In the genomic region with DNA sequence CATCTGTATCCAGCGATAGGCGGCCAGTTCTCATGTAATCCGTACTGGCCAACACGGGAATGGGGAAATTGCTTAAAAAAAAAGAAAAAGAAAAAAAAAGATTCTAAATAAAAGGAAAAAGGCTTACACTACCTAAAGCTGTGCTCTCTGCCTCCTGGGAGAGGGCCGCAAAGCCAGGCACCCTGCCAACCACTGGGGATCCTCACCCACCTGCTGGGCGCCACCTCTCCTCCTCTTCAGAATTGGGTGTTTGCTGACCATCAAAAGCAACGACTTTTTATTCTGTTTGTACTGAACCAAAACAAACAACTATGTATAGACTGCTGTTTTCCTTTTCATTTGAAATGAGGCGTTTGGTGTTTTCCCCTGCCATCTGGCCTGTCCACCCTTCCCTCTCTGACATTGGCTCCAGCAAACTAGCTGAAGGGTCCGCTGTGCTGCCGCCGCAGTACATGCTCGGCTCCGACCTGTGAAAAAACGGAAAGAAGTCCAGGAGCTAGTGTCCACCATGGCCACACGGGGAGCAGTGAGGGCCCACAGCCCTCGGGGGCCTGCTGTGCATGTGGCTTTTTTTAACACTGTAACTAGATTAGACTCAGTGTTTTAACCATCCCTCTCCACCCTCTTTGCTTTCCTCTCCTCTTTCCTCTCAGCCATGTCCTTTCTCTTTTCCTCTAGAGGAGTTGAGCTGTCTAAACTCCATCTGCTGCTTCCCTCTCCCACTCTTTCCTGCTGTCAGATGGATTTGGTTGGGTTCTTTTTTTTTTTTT, we compare ENCODE assay signal across 16 mouse cellular contexts. TPM values are rescaled to one million over a fixed set of nuclear protein-coding genes. Genes with fewer than 3 reads are reported as not detected.
DNase-seq lines count a peak whose midpoint lies in the region; ATAC-seq and TF ChIP-seq lines count a peak whose summit lies in the region.
"Had no signal": no experiment of that assay in that cellular context is flagged by ENCODE, and none has a peak within 500 bp of the region (broad histone marks: within the 10 kb centered on the region; RNA-seq: fewer than 3 reads in every experiment).

No protein-coding gene starts in this region.

- no peak overlapping the region for H3K4me2 ChIP-seq in CH12.LX (ENCODE audit: insufficient read depth, low read depth, poor library complexity, severe bottlenecking)

- H3K4me3 ChIP-seq in CH12.LX (replicated peaks in 1 of 3; ENCODE audit: low read depth in 2 of 3, low read length in 2 of 3, poor library complexity in 1 of 3) = no peak overlapping the region
- no peak overlapping the region for H3K4me3 ChIP-seq in cortical plate, adult 2 months (ENCODE audit: insufficient read depth, low read length)
- no peak overlapping the region for H3K4me3 ChIP-seq in midbrain, embryonic 10.5 days
- H3K4me3 ChIP-seq: megakaryocyte, embryonic 14.5 days had no signal

- no peaks in the 10 kb centered on the region for H3K27me3 ChIP-seq in CH12.LX (replicated peaks)
- H3K27me3 ChIP-seq in midbrain, embryonic 10.5 days (ENCODE audit: low read depth, poor library complexity, severe bottlenecking) = peaks cover 31% of the 10 kb centered on the region
- H3K27me3 ChIP-seq: megakaryocyte, embryonic 14.5 days had no signal

- no peak overlapping the region for H3K9ac ChIP-seq in CH12.LX (ENCODE audit: insufficient read depth, low read depth)
- H3K9ac ChIP-seq: liver, postnatal 0 days had no signal

- 87% methylated on average over 16 of the region's 16 CpGs for WGBS in midbrain, embryonic 10.5 days

- in situ Hi-C loops in CH12.LX (cut with MboI; ENCODE audit: low pct_ligation_motif_present, low pct_unique_long_range_greater_than_20kb, low sequenced_read_pairs) = loop anchor here (25.0 kb wide), 1 partner anchor 340 kb away; the partner anchor contains the start of gene Tmem98

- H3K9me3 ChIP-seq in CH12.LX (replicated peaks; ENCODE audit: low read length) = peaks cover 3% of the 10 kb centered on the region
- H3K9me3 ChIP-seq in midbrain, embryonic 10.5 days (replicated peaks) = no peaks in the 10 kb centered on the region
- H3K9me3 ChIP-seq: megakaryocyte, embryonic 14.5 days had no signal

- peaks cover 2 to 22% of the 10 kb centered on the region in 2 experiments; a peak in 2 of 4 replicates for H3K4me1 ChIP-seq in CH12.LX (ENCODE audit: control insufficient read depth in 1 of 2, insufficient read depth in 2 of 2)
- peaks cover 5% of the 10 kb centered on the region for H3K4me1 ChIP-seq in cortical plate, adult 2 months (ENCODE audit: control insufficient read depth, insufficient read depth, low read length)
- H3K4me1 ChIP-seq in midbrain, embryonic 10.5 days = peaks cover 9% of the 10 kb centered on the region

- TF ChIP-seq EP300 in CH12.LX (IDR thresholded peaks at IDR 0.05; ENCODE audit: low read length) = no peak

- peak; percentile 52 for DNase-seq in cerebellum, adult 9-10 months
- DNase-seq in cerebellum, adult 11 months = no peak
- peak; percentile 60 for DNase-seq in layer of hippocampus, adult 9-11 months
- no peak for DNase-seq in layer of hippocampus, adult 8-10 months (ENCODE audit: low spot score in 2 of 2)
- no peak for DNase-seq in CH12.LX (ENCODE audit: extremely low read depth)
- no peak for DNase-seq in midbrain, embryonic 10.5 days (ENCODE audit: low spot score)
- DNase-seq: adrenal gland, adult 8-10 months; gastrocnemius, postnatal 10 days; heart, adult 18-20 months; liver; liver, postnatal 0 days; lung, postnatal 14 days had no signal

- H3K27ac ChIP-seq in CH12.LX (ENCODE audit: insufficient read depth, low read depth) = no peak overlapping the region
- H3K27ac ChIP-seq in cortical plate, adult 2 months (ENCODE audit: insufficient read depth, low read length) = peak overlapping the region; percentile 57
- no peak overlapping the region for H3K27ac ChIP-seq in midbrain, embryonic 10.5 days (replicated peaks)

- no peaks in the 10 kb centered on the region for H3K79me2 ChIP-seq in CH12.LX (replicated peaks; ENCODE audit: control insufficient read depth, extremely low read depth, insufficient read depth, poor library complexity, severe bottlenecking)

- TF ChIP-seq RAD21 in CH12.LX (IDR thresholded peaks at IDR 0.05; ENCODE audit: low read depth, low read length) = no peak

- peaks cover 49 to 80% of the 10 kb centered on the region in 2 experiments for H3K36me3 ChIP-seq in CH12.LX (replicated peaks in 1 of 2; ENCODE audit: control insufficient read depth in 1 of 2, insufficient read depth in 1 of 2, low read length in 1 of 2)
- H3K36me3 ChIP-seq in midbrain, embryonic 10.5 days = peaks cover 74% of the 10 kb centered on the region

- no peak for TF ChIP-seq POLR2A in CH12.LX (IDR thresholded peaks at IDR 0.05; ENCODE audit: low read depth, low read length)
- TF ChIP-seq POLR2A in cortical plate, adult 2 months (IDR thresholded peaks at IDR 0.05; ENCODE audit: extremely low read depth, insufficient read depth, low read length) = no peak

- no peak for TF ChIP-seq CTCF in CH12.LX (conservative IDR thresholded peaks at IDR 0.05 in 1 of 2, IDR thresholded peaks at IDR 0.05 in 1 of 2; ENCODE audit: low read depth in 2 of 2, low read length in 2 of 2)
- no peak for TF ChIP-seq CTCF in cortical plate, adult 2 months (IDR thresholded peaks at IDR 0.05; ENCODE audit: extremely low read depth, insufficient read depth, low read length)

- no peak for ATAC-seq in erythroid progenitor cell, adult 5-6 weeks (replicated peaks; ENCODE audit: low FRiP score, poor library complexity, severe bottlenecking)
- ATAC-seq: intestine, embryonic 16.5 days; liver, postnatal 0 days had no signal

- dilution Hi-C loops in CH12.LX (cut with MboI; ENCODE audit: extremely low pct_ligation_motif_present, extremely low pct_unique_long_range_greater_than_20kb, low sequenced_read_pairs) = no loop called here

TF ChIP-seq in CH12.LX, 34 proteins besides CTCF, POLR2A, EP300 and RAD21:
- no peak for TF ChIP-seq MYC (IDR thresholded peaks at IDR 0.05; ENCODE audit: low read depth, low read length)
- peak; percentile 17; the same call in 1 of the 2 replicates for TF ChIP-seq ZNF384 (IDR thresholded peaks at IDR 0.05; ENCODE audit: low read depth, low read length)
- TF ChIP-seq MEF2A (IDR thresholded peaks at IDR 0.05; ENCODE audit: borderline replicate concordance, low read depth, low read length) = no peak
- TF ChIP-seq E2F4 (IDR thresholded peaks at IDR 0.05; ENCODE audit: insufficient replicate concordance, low read depth, low read length) = no peak

RNA-seq across cellular contexts. Expression of gene Cdk5r1, which starts 4.8 kb away (rescaled TPM):
- total RNA-seq in layer of hippocampus, adult 8-10 months (2022) = 100 to 1,000 TPM; 180 to 207 (median 189) TPM
- 12.7 and 23.3 TPM in 2 replicates for total RNA-seq in CH12.LX (2012; rRNA removed)
- total RNA-seq in CH12.LX (2014; rRNA removed) = 2.6 and 2.8 TPM in 2 replicates
- polyA plus RNA-seq in CH12.LX (2012; ENCODE audit: insufficient read length, low read depth) = 2.7 and 3.5 TPM in 2 replicates
- 215 and 234 TPM in 2 replicates for polyA plus RNA-seq in cortical plate, adult 2 months (2012; rRNA removed)
- total RNA-seq in erythroid progenitor cell, adult 5-6 weeks (2015; ENCODE audit: low replicate concordance) = 2.5 and 5.4 TPM in 2 replicates
- total RNA-seq in erythroid progenitor cell, adult 5-6 weeks (2017; ENCODE audit: low replicate concordance) = 2.0 and 2.1 TPM in 2 replicates
- polyA plus RNA-seq in midbrain, embryonic 10.5 days (2016; fragmentation: Nextera tagmentation; extraction: Ambion mirVana) = 5.2 and 11.2 TPM in 2 replicates

RNA-seq across cellular contexts. Expression of gene Psmd11, which starts 43.6 kb away (rescaled TPM):
- total RNA-seq in layer of hippocampus, adult 8-10 months (2022) = 100 to 1,000 TPM; 105 to 116 (median 107) TPM
- 141 and 157 TPM in 2 replicates for total RNA-seq in CH12.LX (2012; rRNA removed)
- total RNA-seq in CH12.LX (2014; rRNA removed) = 105 and 116 TPM in 2 replicates
- 179 and 191 TPM in 2 replicates for polyA plus RNA-seq in CH12.LX (2012; ENCODE audit: insufficient read length, low read depth)
- polyA plus RNA-seq in cortical plate, adult 2 months (2012; rRNA removed) = 63.5 and 67.0 TPM in 2 replicates
- total RNA-seq in erythroid progenitor cell, adult 5-6 weeks (2015; ENCODE audit: low replicate concordance) = 68.3 and 71.4 TPM in 2 replicates
- 68.3 and 100.0 TPM in 2 replicates for total RNA-seq in erythroid progenitor cell, adult 5-6 weeks (2017; ENCODE audit: low replicate concordance)
- 400 and 418 TPM in 2 replicates for polyA plus RNA-seq in midbrain, embryonic 10.5 days (2016; fragmentation: Nextera tagmentation; extraction: Ambion mirVana)

Comparison
In these comparisons a context has a peak if more than half of its experiments do, and no peak if none do; other contexts are left out.
1. DNase-seq: peak in cerebellum, adult 9-10 months (single experiment) and layer of hippocampus, adult 9-11 months (single experiment); none in cerebellum, adult 11 months (single experiment), layer of hippocampus, adult 8-10 months (0 of 2), CH12.LX (single experiment) and midbrain, embryonic 10.5 days (single experiment).
2. RNA of gene Cdk5r1, which starts 4.8 kb away (total RNA-seq): 180 to 207 TPM in layer of hippocampus, adult 8-10 months; 2.6 to 23.3 TPM in CH12.LX and 2.0 to 5.4 TPM in erythroid progenitor cell, adult 5-6 weeks; every median in the first group is over 4 times any median in the second.